Mouse (Mus musculus) small intestine, adult 2 months (tissue): Measurements from ENCODE around the gene Kctd14.

Source experiments
- CTCF ChIP-seq: fragments of 200-500 bp; IDR thresholded peaks from 2 replicates; pipeline ENCODE4 v1.5.1; 2012; ENCODE audit warnings: low read depth, mild to moderate bottlenecking, control low read depth, inconsistent platforms, low read length, moderate library complexity, mixed read lengths; ENCODE audit not compliant: insufficient replicate concordance, insufficient read length; ENCODE audit errors: extremely low read depth
- POLR2A ChIP-seq: fragments of 200-500 bp; IDR thresholded peaks from 2 replicates; pipeline ENCODE4 v1.6.1; 2012; ENCODE audit warnings: low read depth, mild to moderate bottlenecking, control low read depth, inconsistent platforms, low read length, moderate library complexity

DNA sequence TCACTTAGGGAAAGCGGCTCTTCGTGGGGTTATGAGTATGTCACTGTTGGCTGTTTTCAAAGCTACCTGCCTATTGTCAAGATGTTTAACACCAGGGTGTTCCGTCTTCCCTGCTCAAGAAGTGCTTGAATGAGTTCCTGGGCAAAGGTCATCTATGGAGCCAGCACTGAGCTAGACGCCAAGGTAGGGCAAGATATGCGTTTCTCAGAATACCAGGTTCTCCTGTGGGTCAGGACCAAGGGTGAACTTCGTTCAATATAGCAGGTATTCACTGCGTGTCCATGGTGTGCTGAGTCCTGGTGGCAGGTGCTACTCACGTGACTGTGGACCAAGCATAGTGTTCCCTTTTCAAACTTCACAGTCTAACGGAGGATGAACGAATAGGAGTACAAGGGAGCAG, 3.7 kb downstream of the Kctd14 start:
- no peak for TF ChIP-seq CTCF
- no peak for TF ChIP-seq POLR2A
